Mouse (Mus musculus) heart, postnatal 0 days (tissue): Measurements from ENCODE around the gene Dennd4b.

ENCODE experiments used
- CTCF ChIP-seq: IDR thresholded peaks from 2 replicates; pipeline ENCODE4 v1.5.1; 2016; ENCODE audit warnings: antibody characterized with exemption, control low read depth, low read depth
- EP300 ChIP-seq: IDR thresholded peaks from 2 replicates; pipeline ENCODE4 v1.6.1; 2016; ENCODE audit warnings: antibody characterized with exemption, low read depth

- TF ChIP-seq CTCF, result no peak
- 0 out of 2 replicates have a peak, but pooled peaks have one; percentile 23 for TF ChIP-seq EP300
These were observed 1.2 kb downstream of the Dennd4b start for GRCm38 (mm10) chr3:90265932-90266741.
